Mouse (Mus musculus) bone marrow, adult 2 months (tissue): ENCODE data around the gene Slc25a12.

Experiments
- CTCF ChIP-seq: fragments of 200-500 bp; IDR thresholded peaks from 2 replicates; pipeline ENCODE4 v1.5.1; 2011; ENCODE audit warnings: low read length, control low read depth; ENCODE audit not compliant: control insufficient read depth, insufficient read depth
- POLR2A ChIP-seq: fragments of 200-500 bp; IDR thresholded peaks from 2 replicates; pipeline ENCODE4 v1.6.1; 2011; ENCODE audit warnings: low read depth, mild to moderate bottlenecking, control low read depth, low read length, borderline replicate concordance; ENCODE audit not compliant: control insufficient read depth

DNA sequence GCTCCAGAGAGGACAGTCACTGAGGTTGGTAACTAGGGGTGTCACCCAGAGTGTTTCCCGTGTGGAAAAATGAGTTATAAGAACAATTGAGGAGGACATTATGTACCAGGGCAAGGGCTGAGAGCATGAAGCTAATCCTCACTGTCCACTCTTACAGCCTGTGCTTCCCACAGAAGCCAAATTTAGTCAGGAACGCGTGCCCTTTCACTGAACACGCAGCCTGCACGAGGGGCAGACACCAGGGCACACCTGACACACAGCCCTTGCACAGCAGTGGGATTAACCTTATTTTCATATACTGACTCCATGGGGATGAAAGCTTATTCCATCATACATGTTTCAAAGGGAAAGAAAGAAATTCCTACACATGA is 13.5 kb downstream of the Slc25a12 start:
- TF ChIP-seq POLR2A: no peak
- TF ChIP-seq CTCF: no peak
